Mouse (Mus musculus) myocyte (in vitro differentiated cells): Measurements from ENCODE around the gene Ccdc159. TPM values are rescaled to one million over a fixed set of nuclear protein-coding genes. Genes with fewer than 3 reads are reported as not detected.

Experiments
- H3K27me3 ChIP-seq: one replicate; pipeline ENCODE4 v1.6.1; 2011; ENCODE audit not compliant: control insufficient read depth, insufficient read depth, insufficient read length
- H3K36me3 ChIP-seq: one replicate; pipeline ENCODE4 v1.6.1; 2011; ENCODE audit not compliant: control insufficient read depth, insufficient read depth
- H3K4me2 ChIP-seq: one replicate; pipeline ENCODE4 v1.6.1; 2011; ENCODE audit warnings: low read depth, control low read depth
- H3K4me3 ChIP-seq: one replicate; pipeline ENCODE4 v1.5.1; 2011; ENCODE audit warnings: mild to moderate bottlenecking, control low read depth, moderate library complexity
- H3K79me2 ChIP-seq: one replicate; pipeline ENCODE4 v1.6.1; 2011; ENCODE audit not compliant: control insufficient read depth, insufficient read depth
- H3ac ChIP-seq: one replicate; pipeline ENCODE4 v1.6.1; 2011; ENCODE audit not compliant: control insufficient read depth, insufficient read length
- CEBPB ChIP-seq: IDR thresholded peaks from 2 replicates; pipeline ENCODE4 v1.6.1; 2011; ENCODE audit warnings: mild to moderate bottlenecking, moderate library complexity; ENCODE audit not compliant: poor library complexity, insufficient read depth, severe bottlenecking
- E2F4 ChIP-seq: IDR thresholded peaks from one replicate; pipeline ENCODE4 v1.6.1; 2011; ENCODE audit warnings: mild to moderate bottlenecking, control low read depth, moderate library complexity; ENCODE audit not compliant: insufficient read depth
- MAX ChIP-seq: IDR thresholded peaks from one replicate; pipeline ENCODE4 v1.6.1; 2011; ENCODE audit warnings: low read depth, mild to moderate bottlenecking, control low read depth
- MYOD1 ChIP-seq, 3 experiments: IDR thresholded peaks; one replicate each; pipeline ENCODE4 v1.6.1; 2011; ENCODE audit warnings: control low read depth in 2 of 3, low read depth in 2 of 3, mild to moderate bottlenecking in 2 of 3, moderate library complexity in 1 of 3; ENCODE audit not compliant: insufficient read length in 2 of 3, control insufficient read depth in 1 of 3
- MYOG ChIP-seq, 3 experiments: IDR thresholded peaks; one replicate each; pipeline ENCODE4 v1.6.1; 2011; ENCODE audit warnings: control low read depth in 2 of 3, low read depth in 2 of 3, mild to moderate bottlenecking in 2 of 3; ENCODE audit not compliant: insufficient read length in 2 of 3, control insufficient read depth in 1 of 3, insufficient read depth in 1 of 3
- POLR2A ChIP-seq: IDR thresholded peaks from one replicate; pipeline ENCODE4 v1.6.1; 2011; ENCODE audit warnings: low read depth, mild to moderate bottlenecking, control low read depth, moderate library complexity; ENCODE audit not compliant: insufficient read length
- POLR2AphosphoS2 ChIP-seq: IDR thresholded peaks from one replicate; pipeline ENCODE4 v1.6.1; 2011; ENCODE audit warnings: low read depth, control low read depth; ENCODE audit not compliant: insufficient read length
- REST ChIP-seq: IDR thresholded peaks from one replicate; pipeline ENCODE4 v1.6.1; 2011; ENCODE audit warnings: mild to moderate bottlenecking, control low read depth, moderate library complexity; ENCODE audit not compliant: insufficient read depth, insufficient read length
- SRF ChIP-seq: IDR thresholded peaks from one replicate; pipeline ENCODE4 v1.6.1; 2011; ENCODE audit warnings: low read depth; ENCODE audit not compliant: control insufficient read depth, insufficient read length
- TCF12 ChIP-seq: IDR thresholded peaks from one replicate; pipeline ENCODE4 v1.6.1; 2011; ENCODE audit warnings: mild to moderate bottlenecking, control low read depth; ENCODE audit not compliant: poor library complexity, insufficient read depth, severe bottlenecking
- TCF3 ChIP-seq: IDR thresholded peaks from one replicate; pipeline ENCODE4 v1.6.1; 2011; ENCODE audit warnings: low read depth, control low read depth; ENCODE audit not compliant: insufficient read length
- USF1 ChIP-seq: IDR thresholded peaks from one replicate; pipeline ENCODE4 v1.6.1; 2011; ENCODE audit warnings: low read depth, mild to moderate bottlenecking, control low read depth, moderate library complexity
- polyA plus RNA-seq: library from polyadenylated mRNA; unstranded; fragments of >200 nt; fragmentation: generic; extraction: Trizol; gene quantifications from one replicate; pipeline ENCODE4 v1.2.1, GENCODE M21; 2012; ENCODE audit warnings: missing spikeins

Ccdc159 gene
- polyA plus RNA-seq, result 2.5 TPM

DNA sequence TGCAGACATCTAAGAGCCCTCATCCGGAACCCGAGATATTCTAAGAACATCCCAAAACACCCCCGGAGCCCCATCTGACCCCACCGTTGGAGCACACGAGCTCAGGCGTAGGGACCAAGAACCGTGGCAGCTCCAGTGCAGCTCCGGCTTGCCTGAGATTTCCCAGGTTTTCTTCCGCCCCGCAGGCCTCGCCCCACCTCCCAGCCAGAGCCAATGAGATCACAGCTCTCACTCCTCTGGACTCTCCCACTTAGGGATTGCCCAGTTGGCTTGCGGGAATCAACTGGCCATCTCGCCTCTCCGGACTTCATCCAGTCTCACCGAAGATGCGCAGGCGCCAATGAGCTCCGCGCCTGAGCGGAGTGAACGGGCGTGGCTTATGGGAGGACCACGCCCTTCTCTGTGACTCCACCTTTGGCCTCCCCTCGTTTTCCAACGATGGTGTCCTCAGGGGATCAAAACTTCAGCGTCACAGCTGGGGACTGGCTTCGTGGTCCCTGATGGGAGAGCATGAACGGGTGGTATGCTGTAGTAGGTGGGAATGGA is at the start of gene Ccdc159, which contains the start of gene Tmem205:
Ccdc159 (plus strand) TSS at position 264 of the 546 bp plus-strand sequence.
Tmem205 (minus strand) TSS at position 349 of the 546 bp plus-strand sequence.
- Histone ChIP-seq H3K79me2 (no peaks in the 10 kb centered on the region), H3ac (no peak within 1 kb of the TSS), H3K4me2 (peak within 1 kb of the TSS; percentile 90), H3K4me3 (peak within 1 kb of the TSS; percentile 30), H3K27me3 (no peaks in the 10 kb centered on the region), H3K36me3 (no peaks in the 10 kb centered on the region)
- no peak for TF ChIP-seq MYOD1 (IDR thresholded peaks at IDR 0.05; ENCODE audit: control insufficient read depth in 1 of 3, insufficient read length in 2 of 3, low read depth in 2 of 3)
- peak; percentile 89 for TF ChIP-seq POLR2AphosphoS2
- TF ChIP-seq MAX, result no peak
- TF ChIP-seq POLR2A, result peak; percentile 81

GRCm38 (mm10) chr9:21889229-21889628 is 38.0 kb upstream of the Ccdc159 start:
- Histone ChIP-seq H3K27me3 (peaks cover 33% of the 10 kb centered on the region), H3K79me2 (no peaks in the 10 kb centered on the region), H3K4me2 (no peak overlapping the region), H3ac (no peak overlapping the region), H3K4me3 (no peak overlapping the region), H3K36me3 (no peaks in the 10 kb centered on the region)
- TF ChIP-seq SRF (no peak), MAX (no peak), REST (no peak), E2F4 (no peak), TCF12 (no peak), POLR2A (no peak), CEBPB (no peak), MYOD1 (IDR thresholded peaks at IDR 0.05; ENCODE audit: control insufficient read depth in 1 of 3, insufficient read length in 2 of 3, low read depth in 2 of 3) (no peak), TCF3 (no peak), USF1 (no peak), MYOG (IDR thresholded peaks at IDR 0.05; ENCODE audit: control insufficient read depth in 1 of 3, insufficient read depth in 1 of 3, insufficient read length in 2 of 3, low read depth in 2 of 3) (no peak), POLR2AphosphoS2 (no peak)

GRCm38 (mm10) chr9:21901223-21901820 is 25.9 kb upstream of the Ccdc159 start:
- Histone ChIP-seq H3ac (no peak overlapping the region), H3K36me3 (no peaks in the 10 kb centered on the region), H3K79me2 (no peaks in the 10 kb centered on the region), H3K4me3 (peak overlapping the region; percentile 21), H3K4me2 (peak overlapping the region; percentile 67), H3K27me3 (peaks cover 7% of the 10 kb centered on the region)
- TF ChIP-seq SRF, result no peak
- no peak for TF ChIP-seq POLR2AphosphoS2
- TF ChIP-seq MYOG (IDR thresholded peaks at IDR 0.05; ENCODE audit: control insufficient read depth in 1 of 3, insufficient read depth in 1 of 3, insufficient read length in 2 of 3, low read depth in 2 of 3), result no peak
- no peak for TF ChIP-seq TCF12
- TF ChIP-seq MYOD1 (IDR thresholded peaks at IDR 0.05; ENCODE audit: control insufficient read depth in 1 of 3, insufficient read length in 2 of 3, low read depth in 2 of 3), result no peak
- peak; percentile 23 for TF ChIP-seq POLR2A

GRCm38 (mm10) chr9:21904031-21904430 is 23.2 kb upstream of the Ccdc159 start:
- TF ChIP-seq CEBPB (no peak), TCF3 (no peak), POLR2AphosphoS2 (no peak), SRF (no peak), POLR2A (no peak)
- Histone ChIP-seq H3K79me2 (no peaks in the 10 kb centered on the region), H3K4me3 (no peak overlapping the region), H3K36me3 (no peaks in the 10 kb centered on the region), H3K4me2 (no peak overlapping the region), H3ac (no peak overlapping the region), H3K27me3 (peaks cover 3% of the 10 kb centered on the region)

DNA sequence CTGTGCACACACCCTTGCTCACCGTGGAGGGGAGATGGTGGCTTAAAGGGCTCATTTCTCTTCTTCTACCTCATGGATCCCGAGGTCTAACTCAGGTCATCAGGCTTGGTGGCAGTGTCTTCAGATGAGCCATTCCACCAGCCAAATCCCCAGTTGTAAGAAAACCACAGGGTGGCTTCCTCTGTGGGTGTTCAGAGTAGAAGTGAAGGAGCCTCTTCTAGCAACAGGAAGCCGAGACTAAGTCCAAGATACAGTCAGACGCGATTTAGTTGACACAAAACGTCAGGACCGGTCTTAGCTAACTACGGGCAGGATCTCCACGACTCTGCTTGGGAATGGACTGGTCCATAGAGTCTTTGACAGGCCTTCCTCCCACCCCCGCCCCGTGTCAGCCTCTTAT is 19.1 kb upstream of the Ccdc159 start:
- H3K27me3 ChIP-seq, result peaks cover 3% of the 10 kb centered on the region
- no peak overlapping the region for H3K4me2 ChIP-seq
- no peaks in the 10 kb centered on the region for H3K36me3 ChIP-seq
- H3ac ChIP-seq, result no peak overlapping the region
- H3K4me3 ChIP-seq, result no peak overlapping the region
- TF ChIP-seq MAX (no peak), REST (no peak), POLR2AphosphoS2 (no peak), USF1 (no peak), MYOD1 (IDR thresholded peaks at IDR 0.05; ENCODE audit: control insufficient read depth in 1 of 3, insufficient read length in 2 of 3, low read depth in 2 of 3) (no peak), POLR2A (no peak), SRF (no peak), TCF3 (no peak), TCF12 (no peak), E2F4 (no peak), CEBPB (no peak), MYOG (IDR thresholded peaks at IDR 0.05; ENCODE audit: control insufficient read depth in 1 of 3, insufficient read depth in 1 of 3, insufficient read length in 2 of 3, low read depth in 2 of 3) (no peak)
- no peaks in the 10 kb centered on the region for H3K79me2 ChIP-seq
